Mouse (Mus musculus) kidney, embryonic 16.5 days (tissue): ENCODE results near the gene Ripor2. TPM values are rescaled to one million over a fixed set of nuclear protein-coding genes. Genes with fewer than 3 reads are reported as not detected.

Experiments
- ATAC-seq: fragments of 200-750 bp; cut with Nextera tagmentation; 2 replicates; pipeline ENCODE4 v1.8.0; 2017; ENCODE audit warnings: moderate TSS enrichment; ENCODE audit not compliant: low FRiP score, low TSS enrichment
- H3K27ac ChIP-seq: fragments of 300-500 bp; sonication (generic); 2 replicates; pipeline ENCODE4 v1.5.1; 2014; ENCODE audit warnings: low read length
- H3K27me3 ChIP-seq: fragments of 300-500 bp; sonication (generic); 2 replicates; pipeline ENCODE4 v1.6.1; 2014; ENCODE audit warnings: low read length, control low read depth, mixed read lengths; ENCODE audit not compliant: insufficient read depth
- H3K36me3 ChIP-seq: fragments of 300-500 bp; sonication (generic); 2 replicates; pipeline ENCODE4 v1.6.1; 2014; ENCODE audit warnings: low read length, control low read depth, mixed read lengths; ENCODE audit not compliant: insufficient read depth
- H3K4me1 ChIP-seq: fragments of 300-500 bp; sonication (generic); 2 replicates; pipeline ENCODE4 v1.6.1; 2014; ENCODE audit warnings: low read length, control low read depth, mixed read lengths; ENCODE audit not compliant: insufficient read depth
- H3K4me2 ChIP-seq: fragments of 300-500 bp; sonication (generic); replicated peaks from 2 replicates; pipeline ENCODE4 v1.6.1; 2014; ENCODE audit warnings: low read depth, low read length
- H3K4me3 ChIP-seq: fragments of 300-500 bp; sonication (generic); 2 replicates; pipeline ENCODE4 v1.5.1; 2014; ENCODE audit warnings: mild to moderate bottlenecking, low read length
- H3K9ac ChIP-seq: fragments of 300-500 bp; sonication (generic); replicated peaks from 2 replicates; pipeline ENCODE4 v1.6.1; 2014; ENCODE audit warnings: low read length
- H3K9me3 ChIP-seq: fragments of 300-500 bp; sonication (generic); 2 replicates; pipeline ENCODE4 v1.6.1; 2016; ENCODE audit warnings: low read length, control low read depth
- WGBS: fragments of 180-500 bp; shearing (Covaris S2); extraction: QIAGEN DNeasy Blood & Tissue Kit; methylation state at CpG from one replicate; pipeline ENCODE4 v1.1.7; 2014; 5-methylcytosine and 5-hydroxymethylcytosine counted together
- polyA plus RNA-seq: library from polyadenylated mRNA; unstranded; fragments of >200 nt; fragmentation: Nextera tagmentation; extraction: Ambion mirVana; gene quantifications from 2 replicates; pipeline ENCODE4 v1.2.1, GENCODE M21; 2015

Ripor2 gene
- polyA plus RNA-seq, 1 experiment from 2014 or later, result 2.1 TPM

DNA sequence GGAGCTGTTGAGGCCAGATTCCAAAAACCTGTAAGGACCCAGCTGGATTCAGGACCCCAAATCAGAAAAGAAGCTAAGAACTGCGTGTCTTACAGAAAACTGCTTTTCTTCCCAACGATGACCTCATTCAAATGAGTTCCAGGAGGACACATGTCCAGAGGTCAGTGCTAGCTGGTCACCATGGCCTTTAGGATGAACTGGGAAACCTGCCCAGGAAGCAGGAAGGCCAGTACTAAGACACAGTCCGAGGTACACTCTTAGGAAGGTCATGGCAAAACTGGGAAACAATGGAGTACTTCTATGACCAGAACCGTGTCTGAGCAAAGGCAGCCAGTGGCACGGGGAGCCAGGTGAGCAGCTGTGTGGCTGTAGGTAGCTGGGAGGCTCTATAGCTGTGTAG lies 103.9 kb downstream of the Ripor2 start:
- Histone ChIP-seq H3K36me3 (no peaks in the 10 kb centered on the region), H3K27me3 (no peaks in the 10 kb centered on the region), H3K9ac (no peak overlapping the region), H3K27ac (no peak overlapping the region), H3K4me3 (no peak overlapping the region), H3K9me3 (no peaks in the 10 kb centered on the region), H3K4me2 (no peak overlapping the region), H3K4me1 (no peaks in the 10 kb centered on the region)
- 64% methylated on average over 5 of the region's 5 CpGs for WGBS
- no peak for ATAC-seq

DNA sequence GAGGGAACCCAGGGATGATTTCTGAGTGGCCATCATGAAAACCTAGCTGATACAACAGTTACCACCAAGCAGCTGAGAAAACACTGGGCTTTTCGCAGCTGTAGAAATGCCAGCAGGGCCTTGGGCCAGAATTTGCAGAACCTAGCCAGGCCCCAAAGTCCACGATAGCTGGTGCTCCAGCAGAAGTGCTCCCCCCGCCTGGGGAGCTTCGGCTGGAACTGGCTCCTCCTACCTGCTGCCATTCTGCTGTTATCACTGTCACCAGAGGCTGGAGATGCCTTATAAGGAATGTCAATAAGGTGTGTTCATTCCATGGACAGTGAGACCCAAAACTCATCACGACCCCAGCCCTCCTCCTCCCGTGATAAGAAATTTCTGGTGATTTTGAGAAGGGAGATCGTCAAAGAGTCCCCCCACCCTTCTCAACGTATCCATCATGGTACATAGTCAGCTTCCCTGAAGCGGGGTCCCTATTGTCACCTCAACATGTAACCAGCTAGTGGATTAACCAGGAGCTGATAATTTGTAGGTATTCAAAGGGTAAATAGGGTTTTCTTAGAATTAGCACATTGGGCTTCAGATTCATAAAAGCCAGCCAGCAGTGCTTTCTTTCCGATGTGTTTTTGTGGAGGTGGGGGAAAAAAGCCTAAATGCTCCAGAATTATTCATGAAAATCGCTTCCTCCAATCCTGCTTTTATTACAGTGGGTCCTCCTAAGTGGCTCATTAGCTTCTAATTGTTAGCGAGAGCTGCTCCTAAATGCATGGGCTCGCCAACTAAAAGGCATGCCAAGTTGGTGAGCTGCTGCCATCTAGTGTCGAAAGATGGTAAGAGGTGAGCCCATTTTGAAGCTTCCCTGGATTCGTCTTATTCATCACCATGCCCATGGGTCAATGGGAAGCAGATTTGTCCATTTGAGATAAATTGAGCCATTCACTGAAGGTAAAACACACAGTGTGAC lies 105.0 kb downstream of the Ripor2 start:
- 40% methylated on average over 15 of the region's 15 CpGs for WGBS
- no peak overlapping the region for H3K4me2 ChIP-seq
- 0 out of 2 replicates have a peak, but pooled peaks have one; percentile 54 for ATAC-seq
- H3K9ac ChIP-seq, result no peak overlapping the region
- H3K9me3 ChIP-seq, result no peaks in the 10 kb centered on the region
- H3K36me3 ChIP-seq, result no peaks in the 10 kb centered on the region
- no peaks in the 10 kb centered on the region for H3K27me3 ChIP-seq
- no peak overlapping the region for H3K27ac ChIP-seq
- H3K4me1 ChIP-seq, result no peaks in the 10 kb centered on the region
- no peak overlapping the region for H3K4me3 ChIP-seq

DNA sequence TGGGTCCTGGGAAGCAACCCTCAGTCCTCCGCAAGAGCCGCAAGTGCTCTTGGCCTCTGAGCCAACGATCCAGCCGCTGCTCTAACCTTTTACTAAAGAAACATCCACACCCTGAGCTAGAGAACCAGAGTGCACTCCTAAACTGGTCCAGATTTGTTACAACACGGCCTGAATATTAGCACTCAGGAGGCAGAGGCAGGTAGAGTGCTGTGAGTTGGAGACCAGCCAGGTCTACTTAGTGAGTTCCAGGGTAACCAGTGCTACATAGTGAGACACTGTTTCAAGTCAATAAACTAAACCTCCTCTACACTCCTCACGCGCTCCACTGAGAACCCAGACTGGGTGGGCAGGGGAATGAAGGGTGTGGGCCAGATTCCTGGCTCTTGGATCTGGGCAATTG lies 111.3 kb downstream of the Ripor2 start:
- H3K36me3 ChIP-seq, result no peaks in the 10 kb centered on the region
- H3K4me2 ChIP-seq, result no peak overlapping the region
- WGBS, result 91% methylated on average over 7 of the region's 7 CpGs
- no peak overlapping the region for H3K9ac ChIP-seq
- H3K27ac ChIP-seq, result no peak overlapping the region
- H3K9me3 ChIP-seq, result no peaks in the 10 kb centered on the region
- H3K27me3 ChIP-seq, result no peaks in the 10 kb centered on the region
- H3K4me1 ChIP-seq, result no peaks in the 10 kb centered on the region
- H3K4me3 ChIP-seq, result no peak overlapping the region
- ATAC-seq, result no peak

DNA sequence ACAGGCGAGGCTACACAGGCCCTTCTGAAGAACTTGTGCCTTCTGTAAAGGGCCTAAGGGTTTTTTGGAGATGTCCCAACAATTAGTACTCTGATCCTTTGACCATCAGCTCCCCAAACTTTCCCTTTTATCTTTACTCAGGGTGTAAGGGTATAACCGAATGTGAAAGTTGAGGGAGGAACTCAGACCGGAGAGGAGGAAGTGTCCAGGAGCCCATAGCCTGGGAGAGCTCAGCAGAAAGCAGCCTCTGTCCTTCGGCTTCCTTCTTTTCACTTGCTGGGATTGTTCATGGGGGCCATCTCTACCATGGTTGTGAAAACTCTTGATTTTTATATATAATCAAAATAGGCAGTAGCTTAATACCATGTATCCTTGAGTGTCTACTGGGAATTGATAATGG lies 116.8 kb downstream of the Ripor2 start:
- 87% methylated on average over 4 of the region's 4 CpGs for WGBS
- no peaks in the 10 kb centered on the region for H3K4me1 ChIP-seq
- no peak for ATAC-seq
- H3K27me3 ChIP-seq, result no peaks in the 10 kb centered on the region
- no peaks in the 10 kb centered on the region for H3K9me3 ChIP-seq
- no peak overlapping the region for H3K9ac ChIP-seq
- no peak overlapping the region for H3K27ac ChIP-seq
- H3K36me3 ChIP-seq, result no peaks in the 10 kb centered on the region
- H3K4me3 ChIP-seq, result no peak overlapping the region
- H3K4me2 ChIP-seq, result no peak overlapping the region

DNA sequence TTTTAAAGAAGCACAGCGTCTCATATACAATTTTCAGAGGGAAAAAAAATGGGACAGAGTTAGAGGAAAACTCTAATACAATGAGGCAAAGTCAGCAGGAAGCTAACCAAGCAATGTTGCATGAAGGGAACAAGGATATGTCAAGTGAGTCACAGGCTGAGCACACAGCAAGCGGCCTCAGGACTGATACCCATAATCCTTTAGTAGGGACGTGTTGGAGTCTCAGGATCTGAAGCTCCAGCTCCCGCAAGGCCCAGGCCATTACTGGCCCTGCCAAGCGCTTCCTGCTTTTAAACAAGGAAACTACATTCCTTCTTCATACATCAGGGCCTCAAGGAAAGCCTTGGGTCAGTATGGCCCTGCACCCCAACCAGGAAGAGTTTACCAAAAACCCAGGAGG lies 120.1 kb downstream of the Ripor2 start:
- 68% methylated on average over 5 of the region's 5 CpGs for WGBS

DNA sequence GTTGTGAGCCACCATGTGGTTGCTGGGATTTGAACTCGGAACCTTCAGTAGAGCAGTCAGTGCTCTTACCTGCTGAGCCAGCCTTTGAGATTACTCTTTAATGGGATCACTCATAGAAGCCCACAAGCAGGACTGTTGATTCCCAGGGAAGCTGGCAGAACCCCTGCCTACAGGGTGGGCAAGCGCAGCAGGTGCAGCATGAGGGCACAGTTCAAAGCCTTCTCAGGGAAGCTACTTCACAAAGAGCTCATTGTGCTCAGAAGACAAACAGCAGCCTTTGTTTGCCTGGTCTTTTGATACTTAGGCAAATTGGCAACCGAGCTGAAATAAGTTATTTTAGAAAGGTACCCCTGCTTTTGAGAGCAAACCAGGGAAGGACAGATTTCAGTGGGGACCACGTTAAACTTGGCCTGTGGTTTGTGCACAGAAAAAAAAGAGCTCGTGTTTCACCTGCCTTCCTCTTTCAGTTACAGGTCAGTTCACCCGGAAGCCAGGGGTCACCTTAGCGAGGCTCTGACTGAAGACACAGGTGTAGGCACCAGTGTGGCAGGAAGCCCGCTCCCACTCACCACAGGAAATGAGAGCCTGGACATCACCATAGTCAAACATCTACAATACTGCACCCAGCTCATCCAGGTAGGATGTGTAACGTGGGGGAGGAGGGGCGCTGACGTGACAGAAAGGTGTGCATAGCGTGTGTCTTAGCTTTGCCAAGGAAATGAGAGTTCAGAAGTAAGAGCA lies 127.8 kb downstream of the Ripor2 start:
- Histone ChIP-seq H3K9me3 (no peaks in the 10 kb centered on the region), H3K4me1 (peaks cover 19% of the 10 kb centered on the region), H3K27ac (0 out of 2 replicates have a peak overlapping the region, but pooled peaks have one; percentile 9), H3K27me3 (no peaks in the 10 kb centered on the region), H3K9ac (no peak overlapping the region), H3K4me3 (no peak overlapping the region), H3K36me3 (no peaks in the 10 kb centered on the region), H3K4me2 (no peak overlapping the region)
- WGBS, result 51% methylated on average over 12 of the region's 12 CpGs
- no peak for ATAC-seq

More for the DNA sequence above, 120.1 kb downstream of the Ripor2 start:
- no peak for ATAC-seq
- Histone ChIP-seq H3K27ac (no peak overlapping the region), H3K36me3 (no peaks in the 10 kb centered on the region), H3K4me3 (no peak overlapping the region), H3K27me3 (no peaks in the 10 kb centered on the region), H3K4me2 (no peak overlapping the region), H3K9me3 (no peaks in the 10 kb centered on the region), H3K4me1 (no peaks in the 10 kb centered on the region), H3K9ac (no peak overlapping the region)

DNA sequence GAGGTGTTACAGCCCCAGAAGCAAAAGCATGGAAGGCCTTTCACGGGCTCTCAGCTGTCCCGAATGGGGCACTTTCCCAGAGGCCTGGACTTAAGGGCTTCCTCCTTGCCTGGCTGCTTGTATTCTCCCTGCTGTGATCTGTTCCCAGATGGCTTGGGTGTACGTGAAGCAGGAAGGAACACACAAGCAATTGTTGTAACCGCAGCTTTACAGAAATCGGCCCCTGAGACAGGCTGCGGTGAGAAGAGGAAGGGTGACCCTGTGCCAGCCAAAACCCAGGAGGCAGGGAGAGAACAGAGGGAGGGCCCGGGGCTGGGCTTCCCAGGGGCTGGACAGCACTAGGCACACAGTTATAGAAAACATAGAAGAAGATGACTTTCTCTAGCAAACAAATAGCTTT lies 129.0 kb downstream of the Ripor2 start:
- 54% methylated on average over 7 of the region's 7 CpGs for WGBS
- Histone ChIP-seq H3K27ac (0 out of 2 replicates have a peak overlapping the region, but pooled peaks have one; percentile 4), H3K27me3 (no peaks in the 10 kb centered on the region), H3K9me3 (no peaks in the 10 kb centered on the region), H3K4me2 (no peak overlapping the region), H3K4me1 (peaks cover 22% of the 10 kb centered on the region), H3K9ac (no peak overlapping the region), H3K4me3 (no peak overlapping the region), H3K36me3 (no peaks in the 10 kb centered on the region)
- ATAC-seq, result no peak

DNA sequence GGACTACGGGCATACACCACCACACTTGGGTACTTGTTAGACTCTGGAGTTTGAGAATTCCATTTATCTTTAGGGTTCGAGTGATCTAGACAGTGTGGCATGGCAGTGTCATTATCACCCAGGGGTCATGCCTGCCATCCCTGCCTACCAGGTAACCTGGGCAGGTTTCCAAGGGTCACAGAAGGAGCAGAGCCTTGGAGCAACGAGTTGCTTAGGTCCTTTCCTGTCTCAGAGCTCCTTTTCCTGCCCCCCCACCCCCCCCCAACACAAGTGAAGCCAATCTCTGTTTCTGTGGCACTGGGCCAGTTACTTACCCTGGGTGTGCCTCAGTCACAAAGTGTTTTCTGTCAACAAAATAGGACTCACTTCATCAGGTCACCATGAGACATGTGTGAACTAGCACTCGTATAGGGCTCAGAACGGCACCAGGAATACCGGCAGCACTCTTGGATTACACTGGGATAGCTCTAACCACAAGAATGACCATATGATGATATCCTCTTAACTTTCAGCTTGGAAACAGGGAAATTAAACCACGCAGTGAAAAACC lies 130.7 kb downstream of the Ripor2 start:
- H3K4me2 ChIP-seq, result no peak overlapping the region
- ATAC-seq, result no peak
- H3K27ac ChIP-seq, result peak overlapping the region; percentile 67; the same call in 1 of the 2 replicates
- H3K9me3 ChIP-seq, result no peaks in the 10 kb centered on the region
- no peaks in the 10 kb centered on the region for H3K36me3 ChIP-seq
- 65% methylated on average over 7 of the region's 7 CpGs for WGBS
- H3K9ac ChIP-seq, result no peak overlapping the region
- peaks cover 31% of the 10 kb centered on the region for H3K4me1 ChIP-seq
- H3K4me3 ChIP-seq, result no peak overlapping the region
- no peaks in the 10 kb centered on the region for H3K27me3 ChIP-seq

DNA sequence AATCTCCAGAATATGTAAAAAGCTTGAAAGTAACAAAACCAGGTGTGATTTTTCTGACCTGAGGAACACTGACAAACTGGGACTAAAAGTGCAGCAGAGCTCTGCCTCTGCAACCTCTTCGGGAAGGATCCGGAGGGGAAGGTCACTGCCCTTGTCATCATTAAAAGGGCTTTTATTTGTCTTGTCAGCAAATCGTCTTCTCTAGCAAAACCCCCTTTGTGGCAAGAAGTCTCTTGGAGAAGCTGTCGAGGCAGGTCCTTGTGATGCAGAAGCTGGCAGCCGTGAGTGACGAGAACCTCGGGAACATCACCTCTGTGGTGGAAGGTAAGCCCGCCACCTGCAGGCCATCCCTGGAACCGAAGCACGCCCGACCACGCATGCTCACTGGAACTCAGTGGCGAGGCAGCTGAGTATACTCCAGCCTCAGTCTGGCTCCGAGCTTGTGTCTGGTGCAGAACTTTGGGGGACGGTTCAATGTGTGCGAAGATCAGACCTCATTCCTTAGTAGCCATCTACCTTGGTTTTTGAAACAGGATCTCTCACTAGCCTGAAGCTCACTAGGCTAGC lies 131.5 kb downstream of the Ripor2 start:
- Histone ChIP-seq H3K4me2 (peak overlapping the region; percentile 50), H3K36me3 (no peaks in the 10 kb centered on the region), H3K9ac (peak overlapping the region; percentile 7; the same call in 1 of the 2 replicates), H3K27ac (no peak overlapping the region), H3K4me1 (peaks cover 32% of the 10 kb centered on the region), H3K9me3 (no peaks in the 10 kb centered on the region), H3K27me3 (no peaks in the 10 kb centered on the region), H3K4me3 (peak overlapping the region; percentile 21; the same call in 1 of the 2 replicates)
- WGBS, result 5% methylated on average over 16 of the region's 16 CpGs
- peak; percentile 68 for ATAC-seq
